Mouse (Mus musculus): ENCODE data around the gene Aldh1a3. TPM values are rescaled to one million over a fixed set of nuclear protein-coding genes. Genes with fewer than 3 reads are reported as not detected.

The Aldh1a3 gene
- 2.7 TPM in 2 replicates for polyA plus RNA-seq (2015; fragmentation: Nextera tagmentation; extraction: Ambion mirVana)

GRCm38 (mm10) chr7:66427437-66428161 is at the start of gene Aldh1a3:
Gene Aldh1a3, minus strand, starts transcription at chr7:66427517.

GRCm38 (mm10) chr7:66387813-66388521 is 39.4 kb downstream of the Aldh1a3 start, which contains the start of gene Lrrk1:
Gene Lrrk1, minus strand, starts transcription at chr7:66388350.

GRCm38 (mm10) chr7:66365904-66366303 is 61.4 kb downstream of the Aldh1a3 start, which contains the start of gene Gm10974:
Gene Gm10974, plus strand, starts transcription at chr7:66365905.

Other genes with a start within 250 kb of the Aldh1a3 start
- gene Gm10974, start 61.6 kb downstream of the Aldh1a3 start, polyA plus RNA-seq (2015; fragmentation: Nextera tagmentation; extraction: Ambion mirVana) = not detected in 2 replicates
- gene Lrrk1, start 39.2 kb downstream of the Aldh1a3 start, polyA plus RNA-seq (2015; fragmentation: Nextera tagmentation; extraction: Ambion mirVana) = 8.4 and 9.5 TPM in 2 replicates

All from spleen, postnatal 0 days (tissue).